Mouse (Mus musculus): ENCODE results near the gene Col16a1. TPM values are rescaled to one million over a fixed set of nuclear protein-coding genes. Genes with fewer than 3 reads are reported as not detected.
A peak's percentile ranks its signal among the peaks of the same experiment; 100 is the strongest.

Col16a1 gene
- total RNA-seq, 1 experiment: 4.9 TPM

DNA sequence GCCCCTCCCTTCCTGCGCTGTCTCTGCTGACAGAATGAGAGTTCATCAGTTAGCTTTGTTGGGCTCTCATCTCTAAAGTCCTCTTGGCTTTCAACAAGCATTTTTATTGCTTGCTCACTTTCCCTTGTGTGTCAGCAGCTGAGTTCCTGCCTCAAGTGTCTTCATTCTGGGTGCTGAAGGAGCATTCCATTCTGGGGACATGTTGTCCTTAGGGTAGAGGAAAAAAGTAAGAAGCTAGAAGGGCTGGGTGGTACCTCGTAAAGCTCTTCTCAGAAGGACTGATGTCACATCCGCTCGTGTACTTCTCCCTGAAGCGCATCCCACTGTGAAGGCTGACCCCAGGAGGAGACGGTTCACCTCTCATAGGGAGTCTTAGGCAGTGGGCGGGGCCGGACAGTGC lies 73.9 kb downstream of the Col16a1 start:
- TF ChIP-seq HCFC1 (IDR thresholded peaks at IDR 0.05; ENCODE audit: borderline replicate concordance, insufficient read depth, low read length) (no peak), MAFK (IDR thresholded peaks at IDR 0.05; ENCODE audit: insufficient read depth, low read depth, low read length) (no peak), CHD2 (IDR thresholded peaks at IDR 0.05; ENCODE audit: low read depth, low read length) (no peak), ZNF384 (IDR thresholded peaks at IDR 0.05; ENCODE audit: low read depth, low read length) (no peak), ZC3H11A (IDR thresholded peaks at IDR 0.05; ENCODE audit: borderline replicate concordance, low read depth, low read length) (no peak)
- H3K4me3 ChIP-seq (ENCODE audit: insufficient read depth in 1 of 2, low read depth in 1 of 2, low read length in 2 of 2, poor library complexity in 1 of 2, severe bottlenecking in 1 of 2): no peak overlapping the region
- H3K36me3 ChIP-seq (ENCODE audit: control insufficient read depth, insufficient read depth, low read length, poor library complexity, severe bottlenecking): peaks cover 15% of the 10 kb centered on the region; the same call in 1 of the 2 replicates
- in situ Hi-C loops (cut with MboI; ENCODE audit: low sequenced_read_pairs in 2 of 2, unreplicated experiment in 2 of 2): no loop called here
- DNase-seq (ENCODE audit: low read depth, low spot score): no peak
- no peak overlapping the region for H3K27ac ChIP-seq (ENCODE audit: insufficient read depth, low read depth, low read length, poor library complexity, severe bottlenecking)
- H3K9me3 ChIP-seq (ENCODE audit: control insufficient read depth, insufficient read depth, low read depth, low read length): 0 out of 2 replicates have a peak, but pooled peaks cover 1% of the 10 kb centered on the region
- peaks cover 0 to 5% of the 10 kb centered on the region in 2 experiments; a peak in 2 of 4 replicates for H3K4me1 ChIP-seq (ENCODE audit: control insufficient read depth in 2 of 2, insufficient read depth in 2 of 2, low read length in 2 of 2, poor library complexity in 1 of 2)
- H3K9ac ChIP-seq (ENCODE audit: insufficient read depth, low read depth, low read length, poor library complexity, severe bottlenecking): no peak overlapping the region

GRCm38 (mm10) chr4:130123020-130123419 lies 75.4 kb downstream of the Col16a1 start:
- no peak for DNase-seq (ENCODE audit: low read depth, low spot score)
- H3K4me1 ChIP-seq (ENCODE audit: control insufficient read depth in 2 of 2, insufficient read depth in 2 of 2, low read length in 2 of 2, poor library complexity in 1 of 2): peaks cover 0 to 5% of the 10 kb centered on the region in 2 experiments; a peak in 2 of 4 replicates

DNA sequence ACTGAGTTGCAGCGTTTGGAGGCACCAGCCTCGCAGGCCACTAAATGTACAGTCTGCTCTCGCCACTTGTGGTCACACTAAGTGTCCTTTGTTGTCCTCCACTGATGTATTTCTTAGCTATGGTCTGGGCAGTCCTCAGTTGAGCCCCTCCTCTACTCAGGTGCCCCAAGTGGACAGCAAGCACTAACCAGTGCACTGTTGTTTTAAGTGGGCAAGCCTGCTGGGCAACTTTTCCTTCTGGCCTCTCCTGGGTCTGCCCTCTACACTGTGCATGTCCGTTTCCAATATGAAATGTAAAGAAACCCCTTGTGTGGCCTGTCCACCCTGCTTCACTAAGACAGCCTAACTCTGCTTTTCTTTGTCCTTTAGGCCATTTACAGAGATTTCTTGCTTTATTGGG lies 76.5 kb downstream of the Col16a1 start:
- Histone ChIP-seq H3K4me3 (ENCODE audit: insufficient read depth in 1 of 2, low read depth in 1 of 2, low read length in 2 of 2, poor library complexity in 1 of 2, severe bottlenecking in 1 of 2) (no peak overlapping the region), H3K4me1 (ENCODE audit: control insufficient read depth in 2 of 2, insufficient read depth in 2 of 2, low read length in 2 of 2, poor library complexity in 1 of 2) (peaks cover 0 to 5% of the 10 kb centered on the region in 2 experiments; a peak in 2 of 4 replicates), H3K36me3 (ENCODE audit: control insufficient read depth, insufficient read depth, low read length, poor library complexity, severe bottlenecking) (peaks cover 21% of the 10 kb centered on the region), H3K9ac (ENCODE audit: insufficient read depth, low read depth, low read length, poor library complexity, severe bottlenecking) (no peak overlapping the region), H3K27ac (ENCODE audit: insufficient read depth, low read depth, low read length, poor library complexity, severe bottlenecking) (no peak overlapping the region), H3K9me3 (ENCODE audit: control insufficient read depth, insufficient read depth, low read depth, low read length) (no peaks in the 10 kb centered on the region)
- TF ChIP-seq CHD2 (IDR thresholded peaks at IDR 0.05; ENCODE audit: low read depth, low read length) (no peak), MAFK (IDR thresholded peaks at IDR 0.05; ENCODE audit: insufficient read depth, low read depth, low read length) (no peak), ZC3H11A (IDR thresholded peaks at IDR 0.05; ENCODE audit: borderline replicate concordance, low read depth, low read length) (no peak), ZNF384 (IDR thresholded peaks at IDR 0.05; ENCODE audit: low read depth, low read length) (no peak), HCFC1 (IDR thresholded peaks at IDR 0.05; ENCODE audit: borderline replicate concordance, insufficient read depth, low read length) (no peak)
- DNase-seq (ENCODE audit: low read depth, low spot score): no peak
- in situ Hi-C loops (cut with MboI; ENCODE audit: low sequenced_read_pairs in 2 of 2, unreplicated experiment in 2 of 2): no loop called here

More at GRCm38 (mm10) chr4:130123020-130123419, 75.4 kb downstream of the Col16a1 start:
- Histone ChIP-seq H3K9ac (ENCODE audit: insufficient read depth, low read depth, low read length, poor library complexity, severe bottlenecking) (peak overlapping the region; percentile 22; the same call in 1 of the 2 replicates), H3K4me3 (ENCODE audit: insufficient read depth in 1 of 2, low read depth in 1 of 2, low read length in 2 of 2, poor library complexity in 1 of 2, severe bottlenecking in 1 of 2) (no peak overlapping the region), H3K9me3 (ENCODE audit: control insufficient read depth, insufficient read depth, low read depth, low read length) (no peaks in the 10 kb centered on the region), H3K27ac (ENCODE audit: insufficient read depth, low read depth, low read length, poor library complexity, severe bottlenecking) (no peak overlapping the region), H3K36me3 (ENCODE audit: control insufficient read depth, insufficient read depth, low read length, poor library complexity, severe bottlenecking) (peaks cover 20% of the 10 kb centered on the region)
- TF ChIP-seq ZNF384 (IDR thresholded peaks at IDR 0.05; ENCODE audit: low read depth, low read length): no peak
- no peak for TF ChIP-seq CHD2 (IDR thresholded peaks at IDR 0.05; ENCODE audit: low read depth, low read length)
- TF ChIP-seq ZC3H11A (IDR thresholded peaks at IDR 0.05; ENCODE audit: borderline replicate concordance, low read depth, low read length): no peak
- TF ChIP-seq HCFC1 (IDR thresholded peaks at IDR 0.05; ENCODE audit: borderline replicate concordance, insufficient read depth, low read length): no peak
- no peak for TF ChIP-seq MAFK (IDR thresholded peaks at IDR 0.05; ENCODE audit: insufficient read depth, low read depth, low read length)
- in situ Hi-C loops (cut with MboI; ENCODE audit: low sequenced_read_pairs in 2 of 2, unreplicated experiment in 2 of 2): no loop called here

DNA sequence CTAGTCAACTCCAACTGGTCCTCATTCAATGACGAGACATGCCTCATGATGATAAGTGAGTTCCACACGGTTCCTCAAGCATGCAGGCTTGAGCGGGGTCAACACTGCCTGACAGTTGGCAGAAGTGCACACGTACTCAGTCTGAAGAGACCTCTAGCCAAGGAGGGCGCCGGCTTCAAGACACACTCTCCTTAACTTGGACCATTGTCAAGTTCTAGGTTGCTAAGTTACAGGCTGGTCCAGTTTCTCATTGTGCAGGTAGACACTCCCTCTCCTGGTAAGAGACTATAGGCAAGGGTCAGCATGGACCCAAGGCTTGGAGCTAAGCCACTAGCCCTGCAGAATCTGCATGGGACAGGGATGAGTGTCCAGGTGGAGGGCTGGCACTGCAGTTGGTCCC lies 77.5 kb downstream of the Col16a1 start:
- peaks cover 0 to 5% of the 10 kb centered on the region in 2 experiments; a peak in 2 of 4 replicates for H3K4me1 ChIP-seq (ENCODE audit: control insufficient read depth in 2 of 2, insufficient read depth in 2 of 2, low read length in 2 of 2, poor library complexity in 1 of 2)
- no peak overlapping the region for H3K4me3 ChIP-seq (ENCODE audit: insufficient read depth in 1 of 2, low read depth in 1 of 2, low read length in 2 of 2, poor library complexity in 1 of 2, severe bottlenecking in 1 of 2)
- DNase-seq (ENCODE audit: low read depth, low spot score): no peak
- peaks cover 21% of the 10 kb centered on the region for H3K36me3 ChIP-seq (ENCODE audit: control insufficient read depth, insufficient read depth, low read length, poor library complexity, severe bottlenecking)
- no peak for TF ChIP-seq CHD2 (IDR thresholded peaks at IDR 0.05; ENCODE audit: low read depth, low read length)
- no peak for TF ChIP-seq MAFK (IDR thresholded peaks at IDR 0.05; ENCODE audit: insufficient read depth, low read depth, low read length)
- no peak for TF ChIP-seq HCFC1 (IDR thresholded peaks at IDR 0.05; ENCODE audit: borderline replicate concordance, insufficient read depth, low read length)
- TF ChIP-seq ZNF384 (IDR thresholded peaks at IDR 0.05; ENCODE audit: low read depth, low read length): no peak
- no peak for TF ChIP-seq ZC3H11A (IDR thresholded peaks at IDR 0.05; ENCODE audit: borderline replicate concordance, low read depth, low read length)
- H3K9me3 ChIP-seq (ENCODE audit: control insufficient read depth, insufficient read depth, low read depth, low read length): no peaks in the 10 kb centered on the region
- H3K9ac ChIP-seq (ENCODE audit: insufficient read depth, low read depth, low read length, poor library complexity, severe bottlenecking): no peak overlapping the region
- no peak overlapping the region for H3K27ac ChIP-seq (ENCODE audit: insufficient read depth, low read depth, low read length, poor library complexity, severe bottlenecking)
- in situ Hi-C loops (cut with MboI; ENCODE audit: low sequenced_read_pairs in 2 of 2, unreplicated experiment in 2 of 2): no loop called here

All from ES-E14 (cell line).